Mouse (Mus musculus) G1E (cell line): ENCODE measurements around the gene Caly.

Experiments
- CTCF ChIP-seq: IDR thresholded peaks from 2 replicates; pipeline ENCODE4 v1.5.1; 2012; ENCODE audit warnings: low read depth, low read length, inconsistent platforms, mixed read lengths
- GATA1 ChIP-seq: IDR thresholded peaks from 2 replicates; pipeline ENCODE4 v1.6.1; 2012; ENCODE audit warnings: borderline replicate concordance, low read length, inconsistent platforms, mixed read lengths
- POLR2AphosphoS5 ChIP-seq: IDR thresholded peaks from 2 replicates; pipeline ENCODE4 v1.6.1; 2012; ENCODE audit warnings: low read depth, low read length, inconsistent platforms; ENCODE audit not compliant: insufficient replicate concordance
- TAL1 ChIP-seq: conservative IDR thresholded peaks from 2 replicates; pipeline ENCODE4 v1.6.1; 2012; ENCODE audit warnings: low read depth, low read length, inconsistent platforms, mixed read lengths

- TF ChIP-seq CTCF (no peak), GATA1 (no peak), POLR2AphosphoS5 (no peak), TAL1 (no peak)
These were observed 44.6 kb upstream of the Caly start for GRCm38 (mm10) chr7:140126934-140127333.
